Mouse (Mus musculus) embryonic facial prominence, embryonic 14.5 days (tissue): ENCODE data around the gene Rnf135. TPM values are rescaled to one million over a fixed set of nuclear protein-coding genes. Genes with fewer than 3 reads are reported as not detected.

Experiments
- ATAC-seq: fragments of 200-750 bp; cut with Nextera tagmentation; 2 replicates; pipeline ENCODE4 v1.8.0; 2017; ENCODE audit warnings: low read depth, moderate number of reproducible peaks, moderate TSS enrichment
- DNase-seq: peaks from one replicate; pipeline ENCODE4 v3.0.0-alpha.2; 2015; ENCODE audit warnings: low spot score
- H3K27ac ChIP-seq: fragments of 300-500 bp; sonication (generic); replicated peaks from 2 replicates; pipeline ENCODE4 v1.5.1; 2014; ENCODE audit warnings: low read depth, mild to moderate bottlenecking, low read length, moderate library complexity
- H3K27me3 ChIP-seq: fragments of 300-500 bp; sonication (generic); replicated peaks from 2 replicates; pipeline ENCODE4 v1.6.1; 2014; ENCODE audit warnings: low read length; ENCODE audit not compliant: control insufficient read depth, insufficient read depth
- H3K36me3 ChIP-seq: fragments of 300-500 bp; sonication (generic); 2 replicates; pipeline ENCODE4 v1.6.1; 2014; ENCODE audit warnings: low read length, mixed read lengths; ENCODE audit not compliant: control insufficient read depth, insufficient read depth
- H3K4me1 ChIP-seq: fragments of 300-500 bp; sonication (generic); 2 replicates; pipeline ENCODE4 v1.6.1; 2014; ENCODE audit warnings: antibody characterized with exemption, low read length; ENCODE audit not compliant: control insufficient read depth, insufficient read depth
- H3K4me2 ChIP-seq: fragments of 300-500 bp; sonication (generic); 2 replicates; pipeline ENCODE4 v1.6.1; 2014; ENCODE audit warnings: low read depth, mild to moderate bottlenecking, low read length, moderate library complexity, mixed read lengths
- H3K4me3 ChIP-seq: fragments of 300-500 bp; sonication (generic); 2 replicates; pipeline ENCODE4 v1.5.1; 2014; ENCODE audit warnings: low read depth, mild to moderate bottlenecking, low read length
- H3K9ac ChIP-seq: fragments of 300-500 bp; sonication (generic); 2 replicates; pipeline ENCODE4 v1.6.1; 2014; ENCODE audit warnings: low read depth, mild to moderate bottlenecking, low read length, moderate library complexity, mixed read lengths
- H3K9me3 ChIP-seq: fragments of 300-500 bp; sonication (generic); 2 replicates; pipeline ENCODE4 v1.6.1; 2016; ENCODE audit warnings: low read length; ENCODE audit not compliant: control insufficient read depth
- WGBS: fragments of 180-500 bp; shearing (Covaris S2); extraction: QIAGEN DNeasy Blood & Tissue Kit; methylation state at CpG from one replicate; pipeline ENCODE4 v1.1.7; 2014; 5-methylcytosine and 5-hydroxymethylcytosine counted together
- polyA plus RNA-seq: library from polyadenylated mRNA; unstranded; fragments of >200 nt; fragmentation: Nextera tagmentation; extraction: Ambion mirVana; gene quantifications from 2 replicates; pipeline ENCODE4 v1.2.1, GENCODE M21; 2014

Rnf135 gene
- polyA plus RNA-seq, 1 experiment from 2014 or later: 6.7 TPM

GRCm38 (mm10) chr11:80155541-80155940 is 28.1 kb upstream of the Rnf135 start:
- Histone ChIP-seq H3K27me3 (peaks cover 41% of the 10 kb centered on the region), H3K4me1 (no peaks in the 10 kb centered on the region), H3K27ac (no peak overlapping the region), H3K4me2 (no peak overlapping the region), H3K36me3 (no peaks in the 10 kb centered on the region), H3K4me3 (no peak overlapping the region), H3K9ac (no peak overlapping the region), H3K9me3 (no peaks in the 10 kb centered on the region)
- WGBS: 87% methylated on average over 8 of the region's 8 CpGs
- ATAC-seq (no peak), DNase-seq (no peak)

- H3K4me2 ChIP-seq: no peak overlapping the region
- DNase-seq (no peak), ATAC-seq (no peak)
- no peaks in the 10 kb centered on the region for H3K36me3 ChIP-seq
- H3K27ac ChIP-seq: no peak overlapping the region
- no peak overlapping the region for H3K4me3 ChIP-seq
- H3K27me3 ChIP-seq: peaks cover 41% of the 10 kb centered on the region
- H3K9ac ChIP-seq: no peak overlapping the region
- no peaks in the 10 kb centered on the region for H3K4me1 ChIP-seq
- 76% methylated on average over 4 of the region's 4 CpGs for WGBS
- no peaks in the 10 kb centered on the region for H3K9me3 ChIP-seq
These were observed 27.7 kb upstream of the Rnf135 start for GRCm38 (mm10) chr11:80155961-80156360.

GRCm38 (mm10) chr11:80156841-80157240 is 26.8 kb upstream of the Rnf135 start:
- Histone ChIP-seq H3K4me3 (no peak overlapping the region), H3K4me2 (no peak overlapping the region), H3K9ac (no peak overlapping the region), H3K4me1 (no peaks in the 10 kb centered on the region), H3K36me3 (no peaks in the 10 kb centered on the region), H3K9me3 (no peaks in the 10 kb centered on the region), H3K27me3 (peaks cover 41% of the 10 kb centered on the region), H3K27ac (no peak overlapping the region)
- 76% methylated on average over 4 of the region's 4 CpGs for WGBS
- DNase-seq (no peak), ATAC-seq (no peak)

GRCm38 (mm10) chr11:80159018-80159417 is 24.6 kb upstream of the Rnf135 start:
- Histone ChIP-seq H3K4me2 (no peak overlapping the region), H3K4me1 (no peaks in the 10 kb centered on the region), H3K9me3 (no peaks in the 10 kb centered on the region), H3K9ac (no peak overlapping the region), H3K27me3 (peaks cover 23% of the 10 kb centered on the region), H3K36me3 (no peaks in the 10 kb centered on the region), H3K4me3 (no peak overlapping the region), H3K27ac (no peak overlapping the region)
- WGBS: 89% methylated on average over 7 of the region's 7 CpGs
- ATAC-seq (no peak), DNase-seq (no peak)

GRCm38 (mm10) chr11:80161041-80161440 is 22.6 kb upstream of the Rnf135 start:
- Histone ChIP-seq H3K4me3 (no peak overlapping the region), H3K4me2 (no peak overlapping the region), H3K27me3 (peaks cover 3% of the 10 kb centered on the region; the same call in 1 of the 2 replicates), H3K4me1 (no peaks in the 10 kb centered on the region), H3K36me3 (no peaks in the 10 kb centered on the region), H3K9ac (no peak overlapping the region), H3K9me3 (no peaks in the 10 kb centered on the region), H3K27ac (no peak overlapping the region)
- ATAC-seq: no peak
- 66% methylated on average over 4 of the region's 4 CpGs for WGBS
- no peak for DNase-seq

- H3K9me3 ChIP-seq: no peaks in the 10 kb centered on the region
- no peak overlapping the region for H3K4me3 ChIP-seq
- DNase-seq (no peak), ATAC-seq (no peak)
- no peaks in the 10 kb centered on the region for H3K4me1 ChIP-seq
- no peaks in the 10 kb centered on the region for H3K27me3 ChIP-seq
- no peak overlapping the region for H3K4me2 ChIP-seq
- no peak overlapping the region for H3K27ac ChIP-seq
- no peak overlapping the region for H3K9ac ChIP-seq
- WGBS: 51% methylated on average over 7 of the region's 7 CpGs
- H3K36me3 ChIP-seq: no peaks in the 10 kb centered on the region
These were observed 20.1 kb upstream of the Rnf135 start for GRCm38 (mm10) chr11:80163362-80164116.

- 40% methylated on average over 2 of the region's 2 CpGs for WGBS
- no peaks in the 10 kb centered on the region for H3K27me3 ChIP-seq
- H3K4me3 ChIP-seq: no peak overlapping the region
These were observed 19.4 kb upstream of the Rnf135 start for GRCm38 (mm10) chr11:80164224-80164623.

GRCm38 (mm10) chr11:80168121-80168520 is 15.5 kb upstream of the Rnf135 start:
- Histone ChIP-seq H3K4me3 (no peak overlapping the region), H3K27ac (no peak overlapping the region), H3K4me2 (no peak overlapping the region), H3K9me3 (no peaks in the 10 kb centered on the region), H3K9ac (no peak overlapping the region), H3K4me1 (no peaks in the 10 kb centered on the region), H3K27me3 (no peaks in the 10 kb centered on the region), H3K36me3 (no peaks in the 10 kb centered on the region)
- 93% methylated on average over 9 of the region's 9 CpGs for WGBS
- ATAC-seq (no peak), DNase-seq (no peak)

More at GRCm38 (mm10) chr11:80164224-80164623, 19.4 kb upstream of the Rnf135 start:
- Histone ChIP-seq H3K4me1 (no peaks in the 10 kb centered on the region), H3K36me3 (no peaks in the 10 kb centered on the region), H3K9ac (no peak overlapping the region), H3K9me3 (no peaks in the 10 kb centered on the region), H3K4me2 (no peak overlapping the region), H3K27ac (no peak overlapping the region)
- ATAC-seq (no peak), DNase-seq (no peak)

- Histone ChIP-seq H3K27me3 (no peaks in the 10 kb centered on the region), H3K4me2 (no peak overlapping the region), H3K27ac (no peak overlapping the region), H3K36me3 (no peaks in the 10 kb centered on the region), H3K4me3 (no peak overlapping the region), H3K9ac (no peak overlapping the region), H3K4me1 (no peaks in the 10 kb centered on the region), H3K9me3 (no peaks in the 10 kb centered on the region)
- ATAC-seq (no peak), DNase-seq (no peak)
- 68% methylated on average over 4 of the region's 4 CpGs for WGBS
These were observed 14.9 kb upstream of the Rnf135 start for GRCm38 (mm10) chr11:80168611-80169249.
